Mouse (Mus musculus) brain, embryonic 14.5 days (tissue): ENCODE data around the gene Lrrc25.

Experiments used
- CTCF ChIP-seq: fragments of 200-500 bp; IDR thresholded peaks from 2 replicates; pipeline ENCODE4 v1.5.1; 2012; ENCODE audit warnings: inconsistent platforms, mild to moderate bottlenecking, moderate library complexity, borderline replicate concordance; ENCODE audit not compliant: insufficient read depth, insufficient read length; ENCODE audit errors: extremely low read depth
- POLR2A ChIP-seq: fragments of 200-500 bp; IDR thresholded peaks from 2 replicates; pipeline ENCODE4 v1.6.1; 2012; ENCODE audit warnings: mild to moderate bottlenecking, inconsistent platforms, borderline replicate concordance; ENCODE audit not compliant: poor library complexity, insufficient read depth, insufficient read length, severe bottlenecking; ENCODE audit errors: extremely low read depth

DNA sequence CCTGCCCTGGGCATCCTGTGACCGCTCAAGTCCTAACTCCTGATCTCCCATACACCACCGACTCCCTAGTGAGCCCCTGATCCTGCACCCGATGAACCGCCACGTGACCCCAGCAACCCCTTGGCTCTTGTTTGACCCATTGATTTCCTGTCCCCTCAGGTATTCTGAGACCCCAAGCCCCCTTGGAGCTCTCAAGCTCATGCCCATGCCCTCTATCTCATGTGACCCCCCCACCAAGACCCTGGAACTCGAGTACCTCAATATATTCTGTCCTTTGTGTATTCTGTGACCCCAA is 8.4 kb upstream of the Lrrc25 start:
- no peak for TF ChIP-seq CTCF
- TF ChIP-seq POLR2A: no peak
